Mouse (Mus musculus) adrenal gland, postnatal 10 days (tissue): ENCODE results near the gene Eomes. TPM values are rescaled to one million over a fixed set of nuclear protein-coding genes. Genes with fewer than 3 reads are reported as not detected.
A peak's percentile ranks its signal among the peaks of the same experiment; 100 is the strongest.

Experiments
- DNase-seq: peaks from one replicate; pipeline ENCODE4 v3.0.0; 2021; ENCODE audit warnings: mixed read lengths
- total RNA-seq, 2 experiments: library from RNA; stranded (reverse); gene quantifications; 2 replicates each; pipeline ENCODE4 v1.2.3; 2021

Eomes gene
- total RNA-seq, 2 experiments from 2014 or later = 0.27 to 0.30 TPM

- DNase-seq = peak; percentile 64
Observed at GRCm38 (mm10) chr9:118488138-118488895, 10.3 kb downstream of the Eomes start.

DNA sequence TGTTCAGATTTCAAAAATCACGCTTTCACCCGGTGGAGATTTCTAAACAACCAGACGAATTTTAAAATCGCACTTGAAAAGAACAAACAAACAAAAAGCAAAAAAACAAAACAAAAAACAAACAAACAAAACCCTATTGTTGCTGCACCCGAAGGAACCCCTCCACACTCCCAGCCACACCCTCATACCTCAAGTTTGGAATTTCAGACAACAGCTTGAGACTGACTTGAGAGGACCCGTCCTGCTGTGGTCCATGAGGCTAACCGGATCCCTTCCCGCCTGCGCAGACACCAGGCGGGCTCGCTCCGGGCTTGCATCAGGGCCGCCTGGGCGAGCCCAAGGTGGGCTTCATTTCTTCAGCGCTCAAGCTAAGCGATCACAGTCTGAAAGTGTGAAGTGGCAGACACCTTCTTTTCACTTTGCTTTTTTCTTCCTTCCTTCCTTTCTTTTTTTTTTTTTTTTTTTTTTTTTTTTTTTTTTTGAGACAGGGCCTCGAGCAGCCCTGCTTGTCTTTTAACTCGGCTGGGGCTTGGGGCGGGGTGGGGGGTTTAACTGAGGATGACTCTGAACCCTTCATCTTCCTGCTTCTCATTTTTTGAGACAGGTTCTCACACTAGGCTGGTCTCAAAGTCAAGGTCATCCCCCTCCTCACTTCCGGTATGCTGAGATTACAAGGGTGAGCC is 11.0 kb downstream of the Eomes start:
- DNase-seq = no peak

DNA sequence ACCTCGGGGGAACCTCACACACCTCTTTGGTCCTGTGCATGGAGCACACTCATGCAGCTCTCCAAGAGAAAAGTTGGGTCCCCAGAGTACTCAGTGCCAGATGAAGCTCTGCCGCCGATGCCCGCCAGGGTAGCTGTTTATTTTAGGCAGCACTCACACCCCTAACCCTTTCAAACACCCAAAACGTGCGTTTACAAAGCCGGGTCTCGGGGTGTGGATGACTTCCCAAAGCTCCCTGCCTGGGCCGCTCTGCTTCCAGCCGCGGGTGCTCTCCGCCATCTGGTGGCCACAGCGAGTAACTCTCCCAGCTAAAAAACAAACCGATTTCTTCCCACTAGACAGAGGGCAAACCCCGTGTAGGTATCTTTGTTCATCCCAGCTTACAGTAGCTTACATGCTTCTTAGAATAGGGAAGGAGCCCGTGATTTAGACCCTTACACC is 11.6 kb downstream of the Eomes start:
- peak; percentile 84 for DNase-seq

- no peak for DNase-seq
Observed at GRCm38 (mm10) chr9:118491195-118491594, 13.2 kb downstream of the Eomes start.

DNA sequence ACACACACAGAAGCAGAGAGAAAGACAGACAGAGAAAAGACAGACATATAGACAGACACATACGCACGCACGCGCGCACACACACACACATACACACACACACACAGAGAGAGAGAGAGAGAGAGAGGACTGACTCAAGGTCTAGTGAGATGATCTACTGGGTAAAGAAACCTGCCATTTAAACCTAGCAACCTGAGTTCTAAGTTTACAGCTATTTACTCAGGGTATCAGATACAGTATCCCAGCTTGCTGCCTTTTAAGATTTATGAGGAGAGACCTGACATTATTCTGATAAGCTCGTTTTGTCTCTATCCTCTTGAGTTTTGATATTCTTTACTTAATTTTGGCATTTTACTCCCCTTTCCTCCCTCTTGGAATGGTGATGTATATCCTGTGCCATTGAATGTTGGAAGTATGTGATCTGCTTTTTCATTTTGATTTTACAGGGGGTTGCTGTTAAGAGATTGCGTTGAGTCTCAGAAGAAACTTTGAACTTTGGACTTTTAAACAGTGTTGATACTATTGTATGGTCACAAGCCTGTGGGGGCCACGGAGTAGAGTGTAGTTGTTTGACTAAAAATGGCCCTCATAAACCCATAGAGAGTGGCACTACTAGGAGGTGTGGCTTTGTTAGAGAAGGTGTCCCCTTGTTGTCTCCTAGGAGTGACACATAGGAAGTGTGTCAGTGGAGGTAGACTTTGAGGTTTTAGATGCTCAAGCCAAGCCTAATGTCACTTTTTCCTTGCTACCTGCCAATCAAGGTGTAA is 15.1 kb downstream of the Eomes start:
- no peak for DNase-seq

GRCm38 (mm10) chr9:118494106-118494505 is 16.1 kb downstream of the Eomes start:
- no peak for DNase-seq

DNA sequence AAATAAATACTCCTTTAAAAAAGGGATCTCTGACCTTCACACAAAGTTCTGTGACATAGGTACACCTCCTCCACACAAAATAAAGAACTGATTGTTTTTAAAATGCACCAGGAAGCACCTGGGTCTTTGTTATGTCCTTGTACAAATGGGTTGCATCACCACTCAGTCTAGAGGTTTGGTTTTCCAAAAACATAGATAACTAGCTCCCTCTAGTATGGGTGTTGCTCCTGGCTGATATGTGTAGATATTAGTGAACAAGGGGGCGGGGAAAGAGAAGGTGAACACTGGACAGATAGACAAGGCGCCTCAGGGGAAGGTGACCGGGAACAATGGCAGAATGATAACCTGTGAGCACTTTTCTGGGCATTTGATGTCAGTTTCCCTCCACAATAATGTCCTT is 17.9 kb downstream of the Eomes start:
- DNase-seq = no peak

DNA sequence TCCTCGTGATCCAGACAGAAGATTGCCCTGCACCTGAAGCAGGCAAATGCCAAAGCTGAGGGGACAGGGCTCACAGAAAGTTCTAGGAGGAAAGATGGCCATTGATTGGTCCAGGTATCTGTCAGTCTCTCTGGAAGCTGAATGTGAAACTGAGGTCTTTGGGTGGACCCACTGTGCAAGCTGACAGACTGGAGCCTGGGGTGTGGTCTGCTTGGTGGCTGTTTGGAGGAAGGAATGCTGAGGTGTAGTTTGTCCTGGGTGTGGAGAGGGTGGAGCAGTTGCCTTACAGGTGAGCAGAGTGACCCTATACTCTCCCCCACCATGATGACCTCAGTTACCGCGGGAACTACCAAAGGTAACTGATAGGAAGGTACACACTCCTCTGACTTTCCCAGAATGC is 18.9 kb downstream of the Eomes start:
- DNase-seq = no peak

- no peak for DNase-seq
Observed at GRCm38 (mm10) chr9:118498061-118498460, 20.0 kb downstream of the Eomes start.

- DNase-seq = no peak
Observed at GRCm38 (mm10) chr9:118500963-118501362, 23.0 kb downstream of the Eomes start.

- no peak for DNase-seq
Observed at GRCm38 (mm10) chr9:118504656-118505055, 26.6 kb downstream of the Eomes start.

GRCm38 (mm10) chr9:118506020-118506403 is 28.0 kb downstream of the Eomes start, which contains the start of gene Golga4:
Gene Golga4, plus strand, starts transcription at chr9:118506267.
- peak; percentile 95 for DNase-seq

GRCm38 (mm10) chr9:118506404-118507231 is 28.6 kb downstream of the Eomes start:
- DNase-seq = peak; percentile 70

DNA sequence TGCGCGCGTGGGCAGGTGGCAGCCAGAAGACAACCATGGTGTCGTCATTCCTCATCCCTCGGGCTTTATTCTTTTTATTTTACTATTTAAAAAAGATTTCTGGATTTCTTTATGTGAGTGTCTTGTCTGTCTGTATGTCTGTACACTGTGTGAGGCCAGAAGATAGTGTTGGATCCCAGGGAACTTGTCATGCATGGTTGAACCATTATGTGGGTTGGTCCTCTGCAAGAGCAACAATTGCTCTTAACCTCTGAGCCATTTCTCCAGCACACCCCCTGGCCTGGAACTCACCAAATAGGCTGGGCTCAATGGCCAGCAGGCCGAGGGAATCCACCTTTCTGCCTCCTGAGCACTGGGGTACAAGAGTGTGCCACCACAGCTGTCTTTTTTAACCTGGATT is 29.5 kb downstream of the Eomes start:
- no peak for DNase-seq

DNA sequence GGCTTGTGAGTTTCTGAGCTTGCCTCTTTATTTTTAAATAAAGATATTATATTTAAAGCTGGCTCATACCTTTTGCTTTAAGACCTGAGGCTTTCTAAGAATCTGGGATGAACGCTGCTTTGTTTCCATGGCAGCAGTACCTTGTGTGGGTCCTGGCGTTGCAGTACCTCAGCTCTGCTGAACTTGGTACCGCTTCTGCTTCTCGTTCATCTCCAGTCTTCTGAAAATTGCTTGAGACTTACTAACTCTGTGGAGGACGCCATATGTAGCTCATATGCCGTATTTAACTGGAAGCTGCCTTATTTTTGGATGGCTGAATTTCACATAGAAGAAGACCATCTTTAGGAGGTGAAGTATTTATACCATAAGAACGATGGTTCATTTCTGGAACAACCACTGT is 30.6 kb downstream of the Eomes start:
- no peak for DNase-seq

- no peak for DNase-seq
Observed at GRCm38 (mm10) chr9:118510941-118511690, 33.1 kb downstream of the Eomes start.

DNA sequence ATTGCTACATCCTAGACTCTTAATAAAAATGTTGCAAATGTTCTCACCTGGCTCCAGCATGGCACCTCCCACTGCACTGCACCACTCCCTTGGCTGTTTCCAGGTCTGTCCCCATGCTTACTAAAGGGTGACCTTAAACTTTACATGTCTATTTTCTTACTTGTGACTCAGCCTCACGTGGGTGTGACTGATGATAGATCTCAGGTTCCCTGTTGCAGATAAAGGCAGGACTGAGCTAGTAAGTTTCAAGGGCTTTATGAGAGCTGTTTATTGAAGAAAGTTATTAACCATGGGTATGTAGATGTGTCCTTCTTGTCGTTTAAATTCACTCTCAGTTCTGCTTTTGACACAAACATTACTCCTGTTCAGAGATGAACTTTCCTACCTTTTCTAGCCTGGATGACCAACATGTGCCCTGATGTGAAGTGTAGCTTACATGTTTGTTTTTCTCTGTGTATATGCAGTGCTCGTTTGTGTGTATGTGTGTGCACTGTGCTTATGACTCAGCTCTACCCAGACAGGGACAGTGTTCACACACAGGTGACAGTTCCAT is 34.7 kb downstream of the Eomes start:
- DNase-seq = peak; percentile 51

- DNase-seq = no peak
Observed at GRCm38 (mm10) chr9:118515476-118515875, 37.5 kb downstream of the Eomes start.

DNA sequence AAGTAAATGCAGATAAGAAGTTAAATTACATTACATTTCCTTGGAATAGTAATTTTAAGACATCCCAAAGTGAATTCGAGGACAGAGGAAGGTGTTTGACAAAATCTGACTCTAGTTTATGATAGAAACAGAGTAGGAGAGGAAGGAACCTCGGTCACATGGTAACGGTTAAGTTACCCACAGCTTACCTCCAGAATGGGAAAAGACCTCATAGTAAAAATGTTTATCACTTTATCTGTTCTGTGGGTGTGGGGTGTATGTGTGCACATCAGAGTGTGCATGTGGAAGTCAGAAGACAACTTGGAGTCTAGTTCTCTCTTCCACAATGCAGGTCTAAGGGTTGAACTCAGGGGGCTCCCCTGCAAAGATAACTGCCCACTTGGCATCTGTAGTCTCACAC is 38.1 kb downstream of the Eomes start:
- no peak for DNase-seq

DNA sequence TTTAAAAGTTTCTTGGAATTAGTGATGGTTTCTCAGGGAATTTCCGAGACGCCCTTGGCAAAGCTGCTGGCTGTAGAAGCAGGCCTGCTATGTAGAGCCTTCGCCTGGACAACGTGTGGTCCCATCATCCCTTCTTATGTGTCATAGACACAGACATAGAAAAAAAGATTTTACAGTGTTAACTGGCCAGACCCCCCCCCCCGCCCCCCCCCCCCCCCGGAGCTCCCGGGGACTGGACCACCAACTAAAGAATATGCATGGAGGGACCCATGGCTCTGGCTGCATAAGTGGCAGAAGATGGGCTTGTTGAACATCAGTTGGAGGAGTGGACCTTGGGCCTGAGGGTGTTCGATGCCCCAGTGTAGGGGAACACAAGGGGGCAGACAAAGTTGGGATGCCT is 39.6 kb downstream of the Eomes start:
- no peak for DNase-seq

DNA sequence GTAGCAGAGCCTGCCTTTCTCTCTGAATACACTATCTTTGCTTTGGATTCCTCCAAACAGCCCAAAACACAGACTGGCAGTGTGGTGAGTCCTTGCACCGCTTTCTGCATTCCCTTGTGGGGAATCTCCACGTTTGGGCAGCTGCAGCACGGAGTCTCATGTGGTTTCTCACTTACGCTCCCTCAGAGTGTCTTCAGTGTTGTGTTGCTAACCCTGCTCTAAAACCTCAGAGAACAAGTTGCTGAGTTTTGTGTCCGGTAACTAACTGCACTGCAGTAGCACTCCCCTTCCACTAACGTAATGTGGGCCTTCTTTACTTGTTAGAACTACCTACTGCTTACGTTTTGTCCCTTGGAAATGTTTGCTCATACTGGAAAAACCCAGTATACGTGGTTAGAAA is 41.1 kb downstream of the Eomes start:
- no peak for DNase-seq
